Mouse (Mus musculus): ENCODE results near the gene Kif27.

The Kif27 gene

DNA sequence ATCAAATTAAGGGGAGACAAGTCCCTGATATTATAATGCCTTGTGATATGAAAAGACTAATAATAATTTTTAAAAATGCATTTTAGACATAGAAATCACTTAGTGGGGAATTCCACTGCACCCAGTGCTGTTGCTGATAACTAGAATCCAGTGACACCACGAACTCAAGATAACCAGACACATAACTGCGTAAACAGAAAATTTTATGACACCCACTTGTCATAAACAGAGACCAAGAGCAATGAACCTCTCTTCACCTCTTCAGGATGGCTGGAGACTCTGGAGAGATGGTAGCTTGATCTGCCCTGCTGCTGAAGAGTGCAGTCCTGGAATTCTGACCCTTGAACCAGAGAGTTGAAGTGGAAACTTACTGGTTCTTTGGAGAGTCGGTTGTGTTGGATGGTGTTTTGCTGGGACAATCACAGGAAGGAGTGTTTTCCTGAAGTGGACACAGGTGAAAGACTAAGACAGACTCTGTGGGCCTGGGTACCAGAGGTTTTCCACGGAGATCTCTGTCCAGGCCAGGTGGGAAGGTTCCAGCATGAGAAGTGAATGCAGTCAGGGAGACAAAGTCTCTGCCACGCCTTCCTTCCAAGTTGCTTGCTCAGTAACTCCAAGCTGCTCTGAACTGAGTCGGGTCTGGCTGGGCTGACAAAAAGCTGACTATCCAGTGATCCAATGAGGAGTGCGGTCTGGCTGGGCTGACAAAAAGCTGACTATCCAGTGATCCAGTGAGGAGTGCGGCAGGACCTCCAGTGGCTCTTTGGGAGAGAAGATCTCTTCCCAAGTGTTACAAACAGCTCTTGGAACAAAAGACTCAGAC lies 5.6 kb upstream of the Kif27 start:
- no peak for DNase-seq (ENCODE audit: low spot score)

DNA sequence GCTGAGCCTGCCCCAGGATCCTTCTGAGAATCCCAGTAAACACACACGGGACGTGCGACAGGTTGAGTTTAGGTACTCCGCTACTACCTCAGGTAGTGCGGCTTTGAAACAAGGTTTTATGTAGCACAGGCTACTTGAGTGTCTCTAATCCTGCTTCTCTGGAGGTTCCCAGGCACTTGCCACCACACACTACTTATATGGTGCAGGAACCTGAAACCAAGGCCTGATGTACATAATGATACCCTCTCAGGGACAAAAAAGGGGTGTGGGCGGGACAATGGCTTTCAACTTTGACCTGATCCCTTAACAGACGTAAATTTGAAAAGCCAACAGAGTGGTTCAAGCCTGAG lies 357 bp upstream of the Kif27 start:
- DNase-seq (ENCODE audit: low spot score) = no peak

GRCm38 (mm10) chr13:58352996-58353395 lies 5.9 kb downstream of the Kif27 start:
- no peak for DNase-seq (ENCODE audit: low spot score)

GRCm38 (mm10) chr13:58350606-58351005 lies 8.3 kb downstream of the Kif27 start:
- peak; percentile 4 for DNase-seq (ENCODE audit: low spot score)

DNA sequence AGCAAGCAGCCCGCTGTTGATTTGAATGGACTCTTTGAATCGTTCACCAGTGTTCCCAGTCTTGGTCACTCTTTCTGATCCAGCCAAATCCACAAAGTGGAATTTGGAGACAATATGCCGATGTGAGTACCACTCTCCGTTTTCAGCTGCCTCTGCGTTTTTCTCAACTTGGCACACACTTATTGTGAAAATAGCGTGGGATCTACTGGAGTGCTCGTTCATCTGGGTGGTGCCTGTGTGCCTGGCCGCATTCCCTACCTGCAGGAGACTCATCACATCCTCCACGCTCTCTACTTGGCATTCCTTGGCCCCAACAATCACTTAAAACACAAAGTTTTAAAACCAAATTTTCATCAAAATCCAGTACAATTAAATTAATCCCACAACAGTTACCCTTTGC lies 14.4 kb downstream of the Kif27 start:
- DNase-seq (ENCODE audit: low spot score) = no peak

DNA sequence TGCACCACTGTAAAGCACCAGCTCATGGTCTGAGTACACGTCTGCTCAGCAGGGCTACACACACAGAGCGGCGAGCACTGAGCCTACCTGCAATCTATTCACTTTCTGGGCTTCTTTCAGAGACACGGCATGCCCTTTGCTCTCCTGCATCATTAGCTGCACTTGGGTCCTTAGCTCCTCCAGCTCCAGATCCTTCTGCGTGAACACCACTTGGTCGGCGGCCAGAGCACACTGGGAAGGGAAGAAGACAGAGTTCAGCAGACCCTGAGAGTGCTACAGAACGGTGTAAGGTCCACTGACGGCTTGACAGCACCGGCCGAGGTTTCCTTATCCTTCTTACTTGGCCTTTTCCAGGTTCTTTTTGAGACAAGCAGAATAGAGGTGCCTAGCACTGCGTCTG lies 21.5 kb downstream of the Kif27 start:
- no peak for DNase-seq (ENCODE audit: low spot score)

DNA sequence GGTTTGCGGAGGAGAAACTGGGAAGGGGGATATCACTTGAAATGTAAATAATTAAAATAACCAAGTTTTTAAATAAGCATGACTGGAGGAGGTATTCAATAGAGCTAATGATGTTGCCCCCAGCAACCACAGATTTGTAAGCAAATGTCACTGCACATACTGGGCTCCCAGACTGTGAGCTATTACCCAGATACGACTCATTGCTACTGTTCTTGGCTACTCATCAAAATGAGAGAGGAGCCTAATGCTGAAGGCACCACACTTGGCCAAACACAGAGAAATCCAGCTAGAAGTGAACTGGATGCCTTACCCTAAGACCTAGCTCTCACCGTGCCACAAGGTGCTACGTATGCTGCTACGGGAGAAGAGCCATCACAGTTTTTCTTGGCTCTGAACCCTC lies 24.8 kb downstream of the Kif27 start:
- no peak for DNase-seq (ENCODE audit: low spot score)

DNA sequence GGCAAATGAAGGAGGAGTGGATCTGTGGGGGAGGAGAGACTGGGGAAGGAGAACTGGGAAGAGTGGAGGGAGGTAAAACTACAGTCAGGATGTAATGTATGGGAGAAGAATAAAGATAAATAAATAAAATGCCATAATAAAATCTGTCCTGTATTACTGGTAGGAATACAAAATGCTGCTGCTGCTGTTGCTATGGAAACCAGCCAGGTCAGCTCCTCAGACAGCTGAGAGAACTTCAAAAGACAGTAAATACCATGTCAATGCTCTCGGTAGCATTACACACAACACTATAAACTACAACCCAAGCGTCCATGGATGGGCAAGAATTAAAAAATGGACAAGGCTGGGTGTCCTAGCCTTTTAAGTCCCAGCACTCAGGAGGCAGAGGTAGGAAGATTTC lies 41.2 kb downstream of the Kif27 start:
- DNase-seq (ENCODE audit: low spot score) = no peak

- DNase-seq (ENCODE audit: low spot score) = no peak
Observed at GRCm38 (mm10) chr13:58314991-58315390, 43.9 kb downstream of the Kif27 start.

GRCm38 (mm10) chr13:58313758-58314157 lies 45.2 kb downstream of the Kif27 start:
- DNase-seq (ENCODE audit: low spot score) = no peak

DNA sequence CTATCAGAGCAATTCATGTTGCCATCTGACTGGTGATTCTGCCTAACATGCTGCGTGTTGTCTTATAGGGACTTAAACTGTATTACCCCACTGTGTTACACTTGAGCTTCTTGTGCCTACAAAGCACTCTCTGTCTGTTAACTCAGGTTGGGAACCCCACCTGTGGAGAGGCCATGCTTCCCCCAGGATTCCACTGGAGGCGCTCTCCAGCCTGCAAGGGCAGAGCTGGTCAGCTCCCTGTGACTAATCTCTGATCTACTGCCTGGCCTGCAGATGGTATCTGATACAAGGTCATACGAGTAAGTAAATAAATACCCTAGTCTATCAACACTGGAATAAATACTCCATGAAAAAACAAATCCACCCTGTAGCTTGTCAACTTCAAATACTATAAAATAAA lies 47.6 kb downstream of the Kif27 start:
- DNase-seq (ENCODE audit: low spot score) = no peak

DNA sequence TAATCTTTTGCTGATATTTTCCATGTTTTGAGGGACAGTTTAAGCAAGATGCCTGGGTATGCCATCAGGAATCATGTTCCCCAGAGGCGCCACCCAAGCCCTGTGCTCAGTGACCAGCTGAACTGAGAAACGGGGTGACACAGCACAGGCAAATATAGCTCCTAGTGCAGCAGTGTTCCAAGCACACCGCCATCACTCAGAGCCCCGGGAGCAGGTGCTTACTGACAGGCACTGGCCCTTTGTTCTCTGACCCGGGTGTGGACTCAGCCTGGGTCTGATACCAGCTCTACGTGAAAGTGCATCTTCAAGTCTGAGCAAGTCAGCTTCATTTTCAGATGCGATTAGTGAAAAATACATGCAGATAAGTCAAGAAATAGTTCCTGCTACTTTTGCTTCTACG lies 49.4 kb downstream of the Kif27 start:
- no peak for DNase-seq (ENCODE audit: low spot score)

DNA sequence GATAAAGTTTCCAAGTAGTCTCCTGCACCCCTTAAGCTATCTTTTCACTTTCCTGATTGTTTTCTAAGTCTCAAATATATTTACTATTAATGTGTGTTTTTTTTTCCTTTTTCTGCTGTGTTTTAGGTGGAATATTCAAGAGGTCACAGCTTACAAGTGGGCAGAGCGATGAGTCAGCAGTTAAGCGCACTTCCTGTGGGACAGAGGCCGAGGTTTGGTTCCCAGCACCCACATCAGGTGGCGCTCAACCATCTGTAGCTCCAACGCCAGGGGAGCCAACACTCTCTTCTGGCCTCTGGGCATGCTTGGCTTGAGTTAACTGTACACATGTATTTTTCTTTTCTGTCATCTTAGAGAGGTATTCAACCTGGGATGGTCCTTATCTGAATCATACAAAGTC lies 51.5 kb downstream of the Kif27 start:
- DNase-seq (ENCODE audit: low spot score) = no peak

- DNase-seq (ENCODE audit: low spot score) = no peak
Observed at GRCm38 (mm10) chr13:58305230-58305629, 53.7 kb downstream of the Kif27 start.

GRCm38 (mm10) chr13:58302421-58303145 lies 56.3 kb downstream of the Kif27 start:
- DNase-seq (ENCODE audit: low spot score) = no peak

GRCm38 (mm10) chr13:58301961-58302360 lies 57.0 kb downstream of the Kif27 start:
- no peak for DNase-seq (ENCODE audit: low spot score)

DNA sequence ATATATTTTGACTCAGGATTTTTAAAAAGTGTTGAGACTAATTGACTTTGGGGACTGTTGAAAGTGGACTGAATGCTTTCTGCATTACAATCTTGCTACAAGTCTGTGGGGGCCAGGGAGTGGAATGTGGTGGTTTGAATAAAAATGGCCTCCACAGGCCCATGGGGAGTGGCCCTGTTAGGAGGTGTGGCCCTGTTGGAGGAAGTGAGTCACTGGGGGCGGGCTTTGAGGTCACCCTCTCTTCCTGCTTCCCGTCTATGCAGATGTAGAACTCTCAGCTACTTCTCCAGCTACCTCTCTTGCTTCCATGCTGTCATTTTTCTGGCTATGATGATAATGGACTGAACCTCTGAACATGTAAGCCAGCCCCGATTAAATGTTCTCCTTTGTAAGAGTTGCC lies 60.2 kb downstream of the Kif27 start:
- DNase-seq (ENCODE audit: low spot score) = no peak

DNA sequence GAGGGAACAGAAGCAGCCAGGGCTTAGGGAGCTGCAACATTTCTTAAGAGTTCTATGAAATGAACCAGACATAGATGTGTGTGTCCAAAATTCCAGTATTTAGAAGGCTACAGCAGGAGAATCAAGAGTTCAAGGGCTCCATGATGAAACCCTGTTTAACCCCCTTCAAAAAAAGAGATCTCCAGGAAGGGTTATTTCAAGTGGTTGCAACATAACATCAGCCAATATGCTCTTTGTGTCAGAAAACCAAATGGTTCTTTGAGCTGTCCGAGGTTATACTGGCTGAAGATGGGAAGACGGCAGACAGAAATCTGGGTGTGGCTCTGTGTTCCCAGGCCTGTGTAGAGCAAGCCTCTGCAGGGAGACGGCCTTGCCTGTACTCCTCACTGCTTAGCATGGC lies 63.3 kb downstream of the Kif27 start:
- DNase-seq (ENCODE audit: low spot score) = no peak

DNA sequence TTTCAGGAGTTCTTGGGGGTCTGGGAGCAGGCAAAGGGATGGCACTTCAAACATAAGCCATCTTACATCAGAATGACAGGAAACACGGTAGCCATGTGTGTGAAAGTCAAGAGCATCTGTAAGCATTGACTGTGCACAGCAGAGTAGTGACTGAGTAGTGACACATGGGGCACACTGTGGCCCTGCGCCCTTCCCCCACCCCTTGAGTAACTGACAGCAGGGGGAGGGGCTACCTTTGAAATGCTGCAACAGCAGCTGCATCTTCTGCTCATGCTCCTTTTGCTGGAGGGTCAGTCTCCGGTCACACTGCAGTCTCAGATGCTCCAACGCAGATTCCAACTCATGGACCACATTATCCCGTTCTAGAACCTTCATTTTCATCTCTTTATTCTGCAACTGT lies 66.1 kb downstream of the Kif27 start:
- no peak for DNase-seq (ENCODE audit: low spot score)

DNA sequence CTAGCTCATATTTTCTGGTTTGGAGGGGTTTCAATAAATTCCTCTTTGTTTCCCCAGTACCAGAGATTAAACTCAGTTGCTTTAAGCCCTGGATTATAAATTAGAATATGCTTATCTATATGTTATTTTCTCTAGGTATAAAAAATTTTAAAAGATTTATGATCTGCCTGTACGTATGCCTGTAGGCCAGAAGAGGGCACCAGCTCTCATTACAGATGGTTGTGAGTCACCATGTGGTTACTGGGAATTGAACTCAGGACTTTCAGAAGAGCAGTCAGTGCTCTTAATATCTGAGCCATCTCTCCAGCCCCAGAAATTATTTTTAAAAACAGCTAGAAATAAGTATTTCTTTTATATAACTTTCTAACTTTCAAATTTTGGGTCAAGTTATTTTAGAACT lies 69.6 kb downstream of the Kif27 start:
- DNase-seq (ENCODE audit: low spot score) = no peak

GRCm38 (mm10) chr13:58287822-58288221 lies 71.1 kb downstream of the Kif27 start:
- DNase-seq (ENCODE audit: low spot score) = peak; percentile 52

DNA sequence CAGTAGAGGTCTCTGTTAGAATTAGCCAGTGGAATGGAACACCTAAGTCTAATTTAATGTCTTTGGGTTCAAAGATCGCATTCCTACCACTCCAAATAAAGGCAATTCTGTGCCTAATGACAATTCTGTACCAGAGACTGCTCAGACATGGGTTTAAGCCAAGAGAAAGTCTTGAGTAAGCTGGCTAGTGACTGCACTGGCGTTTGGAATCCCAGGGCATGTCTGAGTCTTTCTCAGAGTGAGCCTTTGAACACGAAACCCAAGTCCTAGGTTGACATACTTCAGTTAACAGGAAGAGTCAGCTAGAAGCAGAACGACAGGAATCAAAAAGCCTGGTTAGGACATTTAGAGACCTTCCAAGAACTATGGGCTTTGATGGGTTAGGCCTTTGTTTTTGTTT lies 75.5 kb downstream of the Kif27 start:
- no peak for DNase-seq (ENCODE audit: low spot score)

- DNase-seq (ENCODE audit: low spot score) = no peak
Observed at GRCm38 (mm10) chr13:58281936-58282335, 77.0 kb downstream of the Kif27 start.

DNA sequence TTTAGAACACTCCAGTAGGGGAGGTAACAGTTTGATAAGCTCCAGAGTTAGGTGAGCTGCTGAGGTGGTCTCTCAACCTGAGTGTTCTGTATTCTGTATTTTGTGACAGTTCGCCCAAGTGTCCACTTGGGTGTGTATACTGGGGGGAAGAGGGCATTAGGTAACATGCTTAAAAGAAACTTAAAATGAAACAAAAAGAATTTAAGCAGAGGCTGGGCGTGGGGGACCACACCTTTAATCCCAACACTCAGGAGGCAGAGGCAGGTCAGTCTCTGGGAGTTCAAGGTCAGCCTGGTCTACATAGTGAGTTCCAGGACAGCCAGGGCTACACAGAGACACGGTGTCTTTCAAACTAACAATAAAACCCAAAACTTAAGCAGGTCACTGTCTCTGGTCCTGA lies 78.4 kb downstream of the Kif27 start:
- no peak for DNase-seq (ENCODE audit: low spot score)

Data from ovary, adult 18-20 months (tissue).